Comparison of ENCODE assay signal across 10 mouse cellular contexts in genomic region chr8:88524851-88525250, GRCm38 (mm10). TPM values are rescaled to one million over a fixed set of nuclear protein-coding genes. Genes with fewer than 3 reads are reported as not detected.
A peak's percentile ranks its signal among the peaks of the same experiment; 100 is the strongest.
DNase-seq lines count a peak whose midpoint lies in the region; ATAC-seq and TF ChIP-seq lines count a peak whose summit lies in the region.
"Had no signal": no experiment of that assay in that cellular context is flagged by ENCODE, and none has a peak within 500 bp of the region (broad histone marks: within the 10 kb centered on the region; RNA-seq: fewer than 3 reads in every experiment).

No protein-coding gene starts in this region.

- H3K27me3 ChIP-seq in kidney, embryonic 15.5 days, result 0 out of 2 replicates have a peak, but pooled peaks cover 4% of the 10 kb centered on the region
- 0 out of 2 replicates have a peak, but pooled peaks cover 4% of the 10 kb centered on the region for H3K27me3 ChIP-seq in kidney, adult 2 months (replicated peaks; ENCODE audit: control insufficient read depth, insufficient read depth, low read length)
- no peaks in the 10 kb centered on the region for H3K27me3 ChIP-seq in embryonic facial prominence, embryonic 15.5 days
- peaks cover 6% of the 10 kb centered on the region for H3K27me3 ChIP-seq in limb, embryonic 10.5 days (ENCODE audit: low read depth, poor library complexity, severe bottlenecking)

- H3K4me1 ChIP-seq in kidney, embryonic 15.5 days, result peaks cover 62% of the 10 kb centered on the region
- H3K4me1 ChIP-seq in kidney, adult 2 months (ENCODE audit: control insufficient read depth, insufficient read depth, low read length), result no peaks in the 10 kb centered on the region
- H3K4me1 ChIP-seq in embryonic facial prominence, embryonic 15.5 days, result peaks cover 78% of the 10 kb centered on the region
- H3K4me1 ChIP-seq in limb, embryonic 10.5 days, result peaks cover 82% of the 10 kb centered on the region

- no peak overlapping the region for H3K9ac ChIP-seq in kidney, embryonic 15.5 days
- no peak overlapping the region for H3K9ac ChIP-seq in embryonic facial prominence, embryonic 15.5 days

- ATAC-seq in kidney, embryonic 15.5 days (replicated peaks; ENCODE audit: low FRiP score), result no peak
- ATAC-seq in embryonic facial prominence, embryonic 15.5 days (ENCODE audit: insufficient number of reproducible peaks, low FRiP score, low TSS enrichment, low read depth), result no peak
- ATAC-seq: inflammation-experienced regulatory T-cells, adult 6 months had no signal

- 0 out of 2 replicates have a peak overlapping the region, but pooled peaks have one; percentile 17 for H3K4me2 ChIP-seq in kidney, embryonic 15.5 days
- H3K4me2 ChIP-seq in embryonic facial prominence, embryonic 15.5 days (replicated peaks), result peak overlapping the region; percentile 87

- no peak for TF ChIP-seq CTCF in kidney, adult 2 months (conservative IDR thresholded peaks at IDR 0.05; ENCODE audit: insufficient read depth, insufficient read length, low read depth, low read length)
- TF ChIP-seq CTCF in layer of hippocampus, adult 2 months (conservative IDR thresholded peaks at IDR 0.05), result no peak; the same call in 1 of the 2 replicates

- WGBS in kidney, embryonic 15.5 days, result 72% methylated on average over 7 of the region's 7 CpGs
- WGBS in kidney, adult 2 months, result 80% methylated on average over 7 of the region's 7 CpGs
- 59% methylated on average over 7 of the region's 7 CpGs for WGBS in embryonic facial prominence, embryonic 15.5 days
- 72% methylated on average over 7 of the region's 7 CpGs for WGBS in limb, embryonic 10.5 days

- no peak overlapping the region for H3K27ac ChIP-seq in kidney, embryonic 15.5 days
- H3K27ac ChIP-seq in kidney, adult 2 months (ENCODE audit: insufficient read depth, low read depth, low read length), result no peak overlapping the region
- H3K27ac ChIP-seq in embryonic facial prominence, embryonic 15.5 days (replicated peaks), result no peak overlapping the region; the same call in 1 of the 2 replicates
- H3K27ac ChIP-seq in limb, embryonic 10.5 days, result peak overlapping the region; percentile 50
- H3K27ac ChIP-seq in layer of hippocampus, adult 2 months, result no peak overlapping the region

- no peak for DNase-seq in kidney, adult 2 months
- no peak for DNase-seq in limb, embryonic 10.5 days (ENCODE audit: low spot score)
- DNase-seq in lung, postnatal 25 days (ENCODE audit: low spot score), result peak; percentile 74
- no peak for DNase-seq in urinary bladder, postnatal 10 days (ENCODE audit: low spot score)
- no peak for DNase-seq in gastrocnemius, postnatal 14 days
- DNase-seq in layer of hippocampus, adult 2 months (ENCODE audit: low spot score in 2 of 2), result no peak
- DNase-seq: cerebellum, adult 18-20 months had no signal

- H3K9me3 ChIP-seq in kidney, embryonic 15.5 days (replicated peaks), result no peaks in the 10 kb centered on the region
- no peaks in the 10 kb centered on the region for H3K9me3 ChIP-seq in embryonic facial prominence, embryonic 15.5 days (replicated peaks)
- no peaks in the 10 kb centered on the region for H3K9me3 ChIP-seq in limb, embryonic 10.5 days (replicated peaks)

- H3K36me3 ChIP-seq in kidney, embryonic 15.5 days, result peaks cover 33% of the 10 kb centered on the region; the same call in 1 of the 2 replicates
- H3K36me3 ChIP-seq in kidney, adult 2 months (ENCODE audit: control insufficient read depth, insufficient read depth, low read length), result no peaks in the 10 kb centered on the region
- H3K36me3 ChIP-seq in embryonic facial prominence, embryonic 15.5 days, result peaks cover 20% of the 10 kb centered on the region
- peaks cover 31% of the 10 kb centered on the region for H3K36me3 ChIP-seq in limb, embryonic 10.5 days

- intact Hi-C loops in gastrocnemius, postnatal 14 days (cut with DNase I; ENCODE audit: low total_unique reads), result no loop called here

- TF ChIP-seq POLR2A in kidney, adult 2 months (IDR thresholded peaks at IDR 0.05; ENCODE audit: low read depth, low read length), result no peak

- no peak overlapping the region for H3K4me3 ChIP-seq in kidney, embryonic 15.5 days (replicated peaks)
- H3K4me3 ChIP-seq in kidney, adult 2 months (ENCODE audit: insufficient read depth, low read depth, low read length), result no peak overlapping the region
- peak overlapping the region; percentile 86; the same call in 1 of the 2 replicates for H3K4me3 ChIP-seq in embryonic facial prominence, embryonic 15.5 days (replicated peaks)
- peak overlapping the region; percentile 81; the same call in 1 of the 2 replicates for H3K4me3 ChIP-seq in limb, embryonic 10.5 days
- H3K4me3 ChIP-seq in layer of hippocampus, adult 2 months, result no peak overlapping the region

RNA-seq across cellular contexts. Expression of gene Nkd1, which starts 3.7 kb away (rescaled TPM):
- 60.0 and 68.1 TPM in 2 replicates for polyA plus RNA-seq in kidney, embryonic 15.5 days (2015; fragmentation: Nextera tagmentation; extraction: Ambion mirVana)
- 8.6 and 9.6 TPM in 2 replicates for polyA plus RNA-seq in kidney, adult 2 months (2012; rRNA removed)
- polyA plus RNA-seq in embryonic facial prominence, embryonic 15.5 days (2015; fragmentation: Nextera tagmentation; extraction: Ambion mirVana), result 92.6 and 92.9 TPM in 2 replicates
- 55.4 and 60.7 TPM in 2 replicates for polyA plus RNA-seq in limb, embryonic 10.5 days (2016; fragmentation: Nextera tagmentation; extraction: Ambion mirVana)
- 1 to 10 TPM; 3.1 to 4.5 TPM for total RNA-seq in gastrocnemius, postnatal 14 days (2021)
- total RNA-seq in layer of hippocampus, adult 2 months (2021), result 10 to 100 TPM in 1 of 2 experiments, 1 to 10 TPM in 1; 8.8 to 10.1 TPM
- polyA plus RNA-seq: inflammation-experienced regulatory T-cells, adult 6 months had no signal

Comparison
In these comparisons a context has a peak if more than half of its experiments do, and no peak if none do; other contexts are left out.
1. H3K4me3 ChIP-seq: peak in embryonic facial prominence, embryonic 15.5 days (single experiment) and limb, embryonic 10.5 days (single experiment); none in kidney, embryonic 15.5 days (single experiment), kidney, adult 2 months (single experiment) and layer of hippocampus, adult 2 months (single experiment).